ENCODE assay signal across 13 mouse cellular contexts in the genomic region with DNA sequence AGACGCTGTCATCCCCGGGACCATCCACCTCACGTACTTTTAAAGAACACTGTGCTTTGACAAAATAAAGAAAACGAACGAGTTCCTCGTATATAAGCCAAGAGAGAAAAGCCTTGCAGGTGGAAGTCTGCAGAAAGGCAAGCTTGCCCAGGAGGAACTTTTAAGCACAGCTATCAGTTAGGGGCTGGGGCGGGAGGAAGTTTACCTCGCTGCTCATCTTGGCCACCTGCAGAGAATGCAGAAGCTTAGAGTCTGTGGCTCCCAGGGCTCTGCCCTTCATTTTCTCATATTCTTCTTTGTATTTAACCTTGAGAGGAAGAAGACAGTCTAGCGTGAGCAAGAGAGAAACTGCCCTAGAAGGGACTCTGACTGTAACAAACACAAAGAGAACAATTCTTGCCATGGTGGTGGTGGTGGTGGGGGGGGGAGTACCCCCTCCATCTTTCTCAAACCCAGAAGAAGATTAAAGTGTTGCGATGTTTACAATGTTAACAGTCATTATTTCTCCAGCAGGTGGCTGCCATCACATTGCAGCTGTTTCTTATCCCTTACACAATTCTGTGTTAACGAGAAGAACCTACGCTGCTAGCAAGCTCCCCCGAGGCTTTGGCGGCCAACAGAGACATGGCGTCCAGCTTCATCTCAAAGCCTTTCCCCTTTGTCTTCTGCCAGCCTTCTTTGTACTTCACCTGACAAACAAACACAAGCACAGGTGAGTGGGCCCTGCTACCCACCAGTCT. TPM values are rescaled to one million over a fixed set of nuclear protein-coding genes. Genes with fewer than 3 reads are reported as not detected.
DNase-seq lines count a peak whose midpoint lies in the region; ATAC-seq and TF ChIP-seq lines count a peak whose summit lies in the region.
"Had no signal": no experiment of that assay in that cellular context is flagged by ENCODE, and none has a peak within 500 bp of the region (broad histone marks: within the 10 kb centered on the region; RNA-seq: fewer than 3 reads in every experiment).

No protein-coding gene starts in this region.

- no peak overlapping the region for H3K9ac ChIP-seq in intestine, postnatal 0 days (ENCODE audit: low read depth, low read length)
- H3K9ac ChIP-seq: embryonic facial prominence, embryonic 13.5 days; heart, embryonic 12.5 days; hindbrain, embryonic 12.5 days; liver, embryonic 13.5 days had no signal

- H3K4me3 ChIP-seq in intestine, postnatal 0 days (ENCODE audit: low read depth, low read length) = no peak overlapping the region
- no peak overlapping the region for H3K4me3 ChIP-seq in left cerebral cortex, adult 2 months
- H3K4me3 ChIP-seq: embryonic facial prominence, embryonic 13.5 days; heart, embryonic 12.5 days; hindbrain, embryonic 12.5 days; liver, embryonic 13.5 days; myocyte had no signal

- no peaks in the 10 kb centered on the region for H3K4me1 ChIP-seq in intestine, postnatal 0 days (replicated peaks; ENCODE audit: control insufficient read depth, insufficient read depth, low read length)
- H3K4me1 ChIP-seq: embryonic facial prominence, embryonic 13.5 days; heart, embryonic 12.5 days; hindbrain, embryonic 12.5 days; liver, embryonic 13.5 days had no signal

- 59% methylated on average over 15 of the region's 15 CpGs for WGBS in intestine, postnatal 0 days

- DNase-seq in kidney, postnatal 4 days = peak; percentile 55 to 66
- no peak for DNase-seq in kidney, postnatal 25 days
- peak; percentile 50 for DNase-seq in lung, postnatal 14 days
- peak; percentile 78 for DNase-seq in thymus, postnatal 14 days
- DNase-seq in left cerebral cortex, adult 2 months (ENCODE audit: extremely low spot score in 1 of 2, low spot score in 2 of 2) = no peak
- no peak for DNase-seq in right cerebral cortex, postnatal 14 days
- DNase-seq: adrenal gland, postnatal 10 days; liver, embryonic 13.5 days had no signal

- ATAC-seq in intestine, postnatal 0 days = no peak

- TF ChIP-seq CTCF in intestine, postnatal 0 days (IDR thresholded peaks at IDR 0.05; ENCODE audit: low read depth) = peak; percentile 32
- no peak for TF ChIP-seq CTCF in left cerebral cortex, adult 2 months (IDR thresholded peaks at IDR 0.05)

- no peaks in the 10 kb centered on the region for H3K27me3 ChIP-seq in intestine, postnatal 0 days (replicated peaks; ENCODE audit: control insufficient read depth, insufficient read depth, low read length)
- H3K27me3 ChIP-seq: embryonic facial prominence, embryonic 13.5 days; heart, embryonic 12.5 days; hindbrain, embryonic 12.5 days; liver, embryonic 13.5 days had no signal

- H3K36me3 ChIP-seq in intestine, postnatal 0 days (ENCODE audit: control insufficient read depth, insufficient read depth) = no peaks in the 10 kb centered on the region
- H3K36me3 ChIP-seq: embryonic facial prominence, embryonic 13.5 days; hindbrain, embryonic 12.5 days; liver, embryonic 13.5 days had no signal

- H3K9me3 ChIP-seq in intestine, postnatal 0 days (ENCODE audit: control insufficient read depth) = no peaks in the 10 kb centered on the region
- H3K9me3 ChIP-seq: embryonic facial prominence, embryonic 13.5 days; heart, embryonic 12.5 days; hindbrain, embryonic 12.5 days; liver, embryonic 13.5 days had no signal

- H3K4me2 ChIP-seq in intestine, postnatal 0 days (replicated peaks; ENCODE audit: low read depth) = no peak overlapping the region
- H3K4me2 ChIP-seq: embryonic facial prominence, embryonic 13.5 days; heart, embryonic 12.5 days; hindbrain, embryonic 12.5 days; liver, embryonic 13.5 days had no signal

- H3K27ac ChIP-seq in intestine, postnatal 0 days (ENCODE audit: low read depth, low read length) = no peak overlapping the region
- no peak overlapping the region for H3K27ac ChIP-seq in left cerebral cortex, adult 2 months
- H3K27ac ChIP-seq: embryonic facial prominence, embryonic 13.5 days; hindbrain, embryonic 12.5 days; liver, embryonic 13.5 days had no signal

- intact Hi-C loops in left cerebral cortex, adult 2 months (cut with DNase I) = no loop called here

RNA-seq across cellular contexts. Expression of gene Nrap, which starts 25.9 kb away (rescaled TPM):
- polyA plus RNA-seq in intestine, postnatal 0 days (2015; fragmentation: Nextera tagmentation; extraction: Ambion mirVana) = 0.22 TPM in 2 replicates
- under 1 TPM; 0.63 to 0.87 TPM for total RNA-seq in left cerebral cortex, adult 2 months (2021)

RNA-seq across cellular contexts. Expression of gene Casp7, which starts 33.0 kb away (rescaled TPM):
- 51.6 and 55.6 TPM in 2 replicates for polyA plus RNA-seq in intestine, postnatal 0 days (2015; fragmentation: Nextera tagmentation; extraction: Ambion mirVana)
- 1 to 10 TPM; 3.9 to 4.1 TPM for total RNA-seq in left cerebral cortex, adult 2 months (2021)

Comparison
In these comparisons a context has a peak if more than half of its experiments do, and no peak if none do; other contexts are left out.
1. DNase-seq: peak in kidney, postnatal 4 days (2 of 2), lung, postnatal 14 days (single experiment) and thymus, postnatal 14 days (single experiment); none in kidney, postnatal 25 days (0 of 2), left cerebral cortex, adult 2 months (0 of 2) and right cerebral cortex, postnatal 14 days (single experiment).